Mouse (Mus musculus): ENCODE measurements around the gene Wdr37.

DNA sequence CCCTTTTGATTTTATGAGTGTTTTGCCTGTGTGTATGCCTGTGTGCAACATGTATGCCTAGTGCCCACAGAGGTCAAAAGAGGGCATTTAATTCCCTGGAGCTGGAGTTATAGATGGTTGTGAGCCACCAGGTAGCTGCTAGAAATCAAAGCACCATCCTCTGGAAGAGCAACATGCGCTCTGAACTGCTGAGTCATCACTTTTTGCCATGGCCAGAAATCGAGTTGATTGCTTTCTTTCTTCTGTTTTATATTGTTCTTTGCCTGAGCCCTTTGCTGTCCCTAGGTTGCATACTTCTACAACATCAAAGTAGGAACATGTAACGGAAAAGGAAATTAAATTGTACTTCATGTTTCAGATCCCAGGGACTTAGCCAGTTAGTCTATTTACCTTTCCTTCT is 6.7 kb downstream of the Wdr37 start:
- TF ChIP-seq CHD2 (IDR thresholded peaks at IDR 0.05; ENCODE audit: low read depth, low read length) (no peak), HCFC1 (IDR thresholded peaks at IDR 0.05; ENCODE audit: borderline replicate concordance, insufficient read depth, low read length) (no peak), MAFK (IDR thresholded peaks at IDR 0.05; ENCODE audit: insufficient read depth, low read depth, low read length) (peak; percentile 100), ZC3H11A (IDR thresholded peaks at IDR 0.05; ENCODE audit: borderline replicate concordance, low read depth, low read length) (no peak)
